Mouse (Mus musculus) E14TG2a.4 (cell line): ENCODE measurements around the gene Vmo1.

Experiments used
- CTCF ChIP-seq: conservative IDR thresholded peaks from 2 replicates; pipeline ENCODE4 v1.5.1; 2014; ENCODE audit warnings: low read length
- NANOG ChIP-seq: IDR thresholded peaks from 2 replicates; pipeline ENCODE4 v1.6.1; 2014; ENCODE audit warnings: borderline replicate concordance, low read length, mixed read lengths
- POU5F1 ChIP-seq: IDR thresholded peaks from 2 replicates; pipeline ENCODE4 v1.6.1; 2014; ENCODE audit warnings: low read length, borderline replicate concordance

GRCm38 (mm10) chr11:70563470-70564275 lies 49.3 kb upstream of the Vmo1 start:
- TF ChIP-seq CTCF: no peak
- TF ChIP-seq POU5F1: no peak
- TF ChIP-seq NANOG: no peak
